Mouse (Mus musculus): ENCODE data around the gene Rasa3.

The Rasa3 gene

DNA sequence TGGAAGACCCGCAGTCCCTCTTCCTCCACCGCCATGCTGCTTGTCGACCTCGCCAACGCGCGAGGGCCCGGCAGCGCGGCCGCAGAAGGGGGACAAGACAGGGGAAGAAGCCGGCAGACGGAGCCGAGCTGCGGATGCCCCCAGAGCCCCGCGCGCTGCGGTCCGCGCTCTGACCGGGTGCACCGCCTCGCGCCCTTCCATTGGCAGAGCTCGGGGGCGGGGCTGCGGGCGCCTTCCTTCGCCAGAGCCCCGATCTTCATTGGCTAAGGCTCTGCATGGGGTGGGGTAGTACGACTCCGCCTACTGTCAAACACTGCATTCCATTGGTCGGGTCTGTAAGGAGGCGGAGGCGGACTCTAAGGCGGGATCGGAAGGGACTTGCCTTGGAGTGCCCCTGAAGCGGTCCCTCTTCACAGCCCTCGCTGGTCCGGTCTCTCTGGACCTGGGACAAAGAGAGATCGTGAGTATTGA lies at the start of gene Rasa3:
TSS of gene Rasa3 (minus strand) at position 191 of the 471 bp plus-strand sequence.
- peak; percentile 95 for DNase-seq (ENCODE audit: low read depth)

DNA sequence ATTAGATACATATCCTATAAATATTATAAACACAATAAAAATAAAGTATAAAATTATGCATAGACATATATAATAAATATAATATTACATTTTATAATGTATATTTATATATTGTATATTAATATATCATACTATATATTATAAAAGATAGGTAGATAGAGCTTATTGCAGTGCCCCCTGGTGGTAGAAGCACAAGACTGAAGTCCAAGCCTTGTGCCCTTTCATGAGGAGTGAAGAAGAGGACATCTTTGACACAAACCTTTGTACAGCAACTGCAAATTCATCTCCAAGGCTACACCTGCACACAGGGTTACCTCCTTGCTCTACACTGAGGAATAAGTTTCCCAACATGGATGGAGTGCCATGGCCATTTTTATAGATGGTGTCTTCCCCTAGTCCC lies 48.3 kb upstream of the Rasa3 start:
- no peak for DNase-seq (ENCODE audit: low read depth)

DNA sequence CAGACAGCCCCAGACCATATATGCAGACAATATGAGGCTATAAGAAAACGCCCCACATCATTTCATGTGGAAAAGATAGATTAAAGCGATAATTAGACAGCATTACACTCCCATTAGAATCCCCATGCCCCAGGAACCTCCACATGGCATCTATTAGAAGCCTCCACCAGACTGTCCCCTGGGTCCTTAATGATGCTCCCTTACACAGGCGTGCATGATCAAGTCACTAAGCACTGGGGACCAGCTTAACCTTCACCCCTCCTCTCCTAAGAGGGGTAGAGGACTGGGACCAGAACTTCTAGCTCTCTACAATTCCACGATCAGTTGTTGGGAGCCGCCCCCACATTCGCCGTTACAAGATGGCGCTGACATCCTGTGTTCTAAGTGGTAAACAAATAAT lies 41.6 kb upstream of the Rasa3 start:
- DNase-seq (ENCODE audit: low read depth) = no peak

DNA sequence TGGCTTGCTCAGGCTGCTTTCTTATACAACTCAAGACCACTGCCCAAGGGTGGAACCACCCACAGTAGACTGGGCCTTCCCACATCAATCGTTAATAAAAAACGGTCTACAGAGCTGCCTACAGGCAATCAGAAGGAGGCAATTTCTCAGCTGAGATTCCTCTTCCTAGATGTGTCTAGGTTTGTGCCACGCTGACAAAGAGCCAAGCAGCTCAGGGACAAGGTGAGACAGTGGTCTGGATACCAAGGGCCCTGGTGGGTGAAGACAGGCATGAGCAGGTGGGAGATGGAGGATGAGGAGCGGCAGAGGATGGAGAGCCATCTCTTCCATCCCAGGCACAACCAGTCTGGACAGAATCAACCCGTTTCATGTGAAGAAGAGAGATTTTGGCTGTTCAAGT lies 31.1 kb upstream of the Rasa3 start:
- no peak for DNase-seq (ENCODE audit: low read depth)

DNA sequence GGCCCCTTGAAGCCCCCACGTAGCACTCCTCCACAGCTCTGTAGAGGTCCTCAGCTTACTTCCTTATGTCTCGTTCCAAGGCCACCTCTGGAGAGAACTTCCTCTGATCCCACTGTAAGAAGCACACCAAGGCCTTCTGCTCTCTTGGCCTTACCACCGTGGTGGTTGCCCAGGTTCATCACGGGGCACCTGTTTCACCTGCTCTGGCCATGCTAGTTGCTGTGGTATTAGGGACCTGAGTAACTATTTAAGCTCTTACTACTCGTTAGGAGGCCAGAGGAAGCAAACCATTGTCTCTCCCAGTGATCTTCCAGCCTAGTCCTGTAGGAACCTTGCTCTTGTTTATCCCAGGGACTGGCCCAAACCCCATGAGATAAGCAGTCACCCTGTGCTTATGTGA lies 29.5 kb upstream of the Rasa3 start:
- no peak for DNase-seq (ENCODE audit: low read depth)

DNA sequence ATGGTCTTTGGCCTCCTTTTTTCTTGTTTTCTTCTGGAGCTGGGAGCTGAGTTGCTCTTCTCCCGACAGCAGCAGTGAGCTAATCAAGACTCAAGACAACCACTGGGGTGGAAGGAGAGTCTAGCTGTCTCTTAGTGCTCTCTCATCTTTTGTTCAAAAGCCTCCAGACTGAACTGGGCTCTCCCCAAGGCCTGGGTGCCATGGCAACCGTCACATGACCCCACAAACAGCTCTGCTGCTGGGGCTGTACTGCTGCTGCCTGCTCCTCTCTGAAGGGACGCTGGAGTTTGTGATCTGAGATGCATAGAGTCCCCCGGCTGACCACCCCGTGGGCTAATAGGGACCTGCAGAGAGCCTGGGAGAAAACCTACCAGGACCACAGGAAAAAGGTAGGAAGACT lies 28.3 kb upstream of the Rasa3 start, which contains the start of gene Cfap97d2:
TSS of gene Cfap97d2 (plus strand) at position 222 of the 400 bp plus-strand sequence.
- DNase-seq (ENCODE audit: low read depth) = no peak

DNA sequence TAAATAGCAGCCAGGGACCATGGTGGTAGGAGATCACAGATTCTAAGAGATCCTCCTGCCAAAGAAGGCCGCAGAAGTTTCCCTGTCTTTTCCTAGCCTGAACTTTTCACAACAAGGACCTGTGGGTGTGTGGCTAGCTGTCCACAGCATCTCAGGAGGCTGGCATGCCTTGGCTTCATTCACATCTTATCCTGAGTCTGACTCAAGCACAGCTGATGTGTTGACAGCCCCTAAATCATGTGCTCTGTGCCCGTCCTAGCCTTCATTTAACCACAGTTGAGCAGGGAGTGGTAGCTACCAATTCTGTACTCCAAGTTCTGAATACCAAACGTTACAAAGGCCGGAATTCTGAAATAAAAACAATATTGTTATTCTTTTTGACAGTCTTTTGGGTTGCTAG lies 26.9 kb upstream of the Rasa3 start:
- DNase-seq (ENCODE audit: low read depth) = peak; percentile 85

- DNase-seq (ENCODE audit: low read depth) = no peak
These were observed 26.4 kb upstream of the Rasa3 start for GRCm38 (mm10) chr8:13703756-13704155.

DNA sequence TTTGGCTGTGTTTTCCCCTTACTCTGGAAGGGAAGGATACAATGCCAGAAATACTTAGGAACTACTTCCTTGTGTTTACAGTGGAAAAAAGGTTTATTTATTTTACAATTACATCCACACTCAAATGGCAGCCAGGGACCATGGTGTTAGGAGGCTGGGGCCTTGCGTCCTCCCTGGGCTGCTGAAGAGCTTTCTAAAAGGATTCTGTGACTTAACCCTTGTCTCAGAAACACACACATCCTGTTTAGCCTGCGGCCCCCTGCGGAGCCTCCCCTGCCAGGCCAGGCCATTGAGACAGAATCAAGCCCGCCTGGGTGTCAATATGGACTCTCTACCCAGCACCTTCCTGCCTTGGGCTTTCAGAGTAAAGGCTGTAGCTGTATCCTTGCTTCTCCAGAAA lies 25.4 kb upstream of the Rasa3 start:
- DNase-seq (ENCODE audit: low read depth) = no peak

DNA sequence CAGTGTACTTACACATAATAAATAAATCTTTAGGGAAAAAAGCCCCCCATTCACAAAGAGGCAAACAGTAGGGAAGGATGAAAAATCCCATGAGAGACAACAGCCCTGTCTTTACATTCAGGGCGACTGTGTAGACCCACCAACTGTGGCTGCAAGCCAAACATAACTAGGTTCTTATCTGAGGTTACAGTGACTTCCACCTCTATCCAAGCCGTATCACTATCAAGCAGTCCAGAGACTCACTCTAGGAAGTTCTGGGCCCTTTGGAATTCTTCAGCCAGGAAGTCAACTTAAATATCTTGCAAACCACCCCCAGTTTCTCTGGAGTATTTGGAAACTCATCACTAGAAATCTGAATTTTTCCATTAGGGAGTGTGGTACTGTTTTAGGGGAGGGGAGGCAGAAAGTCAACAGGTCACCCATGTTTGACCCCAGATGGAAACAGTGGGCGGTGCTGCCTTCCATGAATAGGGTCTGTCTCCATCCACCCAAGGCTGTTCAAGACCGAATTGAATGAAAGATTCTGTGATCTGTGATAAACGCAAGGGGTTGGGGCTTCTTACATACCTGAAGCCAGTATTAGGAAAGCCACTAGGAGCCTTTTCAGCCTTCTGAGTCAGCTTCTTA lies 22.0 kb upstream of the Rasa3 start:
- no peak for DNase-seq (ENCODE audit: low read depth)

GRCm38 (mm10) chr8:13698281-13698680 lies 20.9 kb upstream of the Rasa3 start:
- DNase-seq (ENCODE audit: low read depth) = no peak

- DNase-seq (ENCODE audit: low read depth) = no peak
These were observed 20.3 kb upstream of the Rasa3 start for GRCm38 (mm10) chr8:13697681-13698080.

GRCm38 (mm10) chr8:13697196-13697595 lies 19.8 kb upstream of the Rasa3 start:
- DNase-seq (ENCODE audit: low read depth) = no peak

DNA sequence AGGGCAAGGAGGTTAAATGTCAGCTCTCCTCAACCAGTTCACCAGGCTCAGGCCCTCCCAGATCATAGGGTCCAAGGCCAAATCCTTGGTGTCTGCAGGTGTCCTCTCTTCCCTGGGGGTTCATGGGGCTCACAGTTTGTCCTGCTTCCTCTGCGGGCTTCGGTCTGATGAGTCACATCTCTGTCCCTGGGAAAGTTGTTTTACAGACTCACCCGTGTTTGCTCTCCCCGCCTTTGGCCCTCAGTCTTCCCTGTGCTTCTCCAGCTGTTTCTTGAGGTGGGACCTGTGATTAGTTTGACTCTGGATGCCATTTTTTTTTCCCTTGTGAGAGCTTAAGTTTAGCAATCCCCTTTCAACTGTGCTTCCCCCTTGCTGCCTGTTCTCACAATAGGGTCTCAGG lies 18.8 kb upstream of the Rasa3 start:
- no peak for DNase-seq (ENCODE audit: low read depth)

DNA sequence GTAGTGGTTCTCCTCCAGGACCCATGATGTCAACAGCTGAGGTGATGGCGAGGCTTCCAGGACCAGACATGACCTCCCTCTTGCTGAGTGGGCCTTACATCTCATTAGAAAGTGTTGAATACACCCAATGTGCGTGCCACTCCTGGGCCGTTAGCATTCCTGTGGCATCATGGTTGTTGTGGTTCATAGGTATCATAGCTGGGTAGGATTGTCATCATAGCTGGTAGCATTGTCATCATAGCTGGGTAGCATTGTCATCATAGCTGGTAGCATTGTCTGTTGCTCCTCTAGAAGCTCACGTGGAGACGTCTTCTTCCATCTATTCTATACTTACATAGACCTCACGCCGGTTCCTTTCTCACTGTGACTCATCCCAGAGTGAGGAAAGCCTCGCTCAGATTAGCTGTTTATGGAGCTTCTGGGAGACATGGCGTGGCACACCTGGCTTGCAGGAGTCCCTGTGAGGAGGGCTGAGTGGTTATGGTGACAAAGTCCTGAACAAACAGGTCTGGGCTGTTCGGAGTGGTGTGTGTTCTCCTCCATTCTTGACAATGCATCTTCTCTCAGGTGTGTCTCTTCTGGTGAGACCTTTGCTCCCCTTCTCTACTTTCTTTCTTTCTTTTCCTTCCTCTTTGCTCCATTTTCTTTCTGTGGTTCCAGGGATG lies 17.9 kb upstream of the Rasa3 start:
- no peak for DNase-seq (ENCODE audit: low read depth)

GRCm38 (mm10) chr8:13694735-13695134 lies 17.3 kb upstream of the Rasa3 start:
- no peak for DNase-seq (ENCODE audit: low read depth)

- DNase-seq (ENCODE audit: low read depth) = no peak
These were observed 15.1 kb upstream of the Rasa3 start for GRCm38 (mm10) chr8:13692302-13693066.

- no peak for DNase-seq (ENCODE audit: low read depth)
These were observed 11.9 kb upstream of the Rasa3 start for GRCm38 (mm10) chr8:13689331-13689730.

DNA sequence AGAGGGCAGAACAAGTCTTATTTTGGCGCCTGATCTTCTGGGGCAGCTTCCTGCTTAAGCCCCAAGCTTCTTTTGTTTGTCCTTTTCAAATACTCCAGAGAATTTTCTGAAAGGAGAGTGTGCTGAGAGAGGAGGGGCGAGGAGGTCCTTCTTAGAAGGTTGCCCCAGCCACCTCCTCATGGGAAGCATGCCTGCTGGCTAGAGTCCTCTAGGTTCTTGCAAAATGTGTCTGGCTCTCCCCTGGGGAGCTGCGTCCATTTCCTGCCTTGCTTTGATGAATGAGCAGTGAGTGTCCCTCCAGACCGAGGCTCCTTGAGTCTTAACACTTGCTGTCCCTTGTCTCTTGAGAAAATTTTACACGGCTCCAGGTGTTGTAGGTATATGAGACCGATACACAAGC lies 11.1 kb upstream of the Rasa3 start:
- no peak for DNase-seq (ENCODE audit: low read depth)

DNA sequence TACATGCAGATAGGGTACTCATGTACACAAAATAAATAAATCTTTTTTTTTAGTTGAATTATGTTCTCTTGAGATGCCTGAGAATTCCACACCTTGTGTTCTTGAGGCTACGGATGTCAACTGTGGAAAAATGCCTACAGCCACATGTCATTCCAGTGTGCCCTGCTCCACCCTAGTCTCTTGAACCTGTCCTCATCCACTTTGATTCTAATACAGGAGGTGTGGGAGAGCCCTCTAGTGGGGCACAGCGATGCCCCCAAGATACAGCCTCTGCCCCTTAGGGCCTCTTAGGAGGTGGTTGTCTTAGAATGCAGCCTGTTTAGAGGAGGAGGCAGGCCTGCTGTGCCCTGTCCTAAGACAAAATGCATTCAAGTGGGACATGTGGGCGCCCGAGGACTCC lies 10.5 kb upstream of the Rasa3 start:
- no peak for DNase-seq (ENCODE audit: low read depth)

GRCm38 (mm10) chr8:13687101-13687717 lies 9.8 kb upstream of the Rasa3 start:
- DNase-seq (ENCODE audit: low read depth) = no peak

- no peak for DNase-seq (ENCODE audit: low read depth)
These were observed 9.0 kb upstream of the Rasa3 start for GRCm38 (mm10) chr8:13686426-13686825.

All from fibroblast of lung, adult 2 months (primary cell).